Mouse (Mus musculus): Measurements from ENCODE around the gene Slc44a2.

DNA sequence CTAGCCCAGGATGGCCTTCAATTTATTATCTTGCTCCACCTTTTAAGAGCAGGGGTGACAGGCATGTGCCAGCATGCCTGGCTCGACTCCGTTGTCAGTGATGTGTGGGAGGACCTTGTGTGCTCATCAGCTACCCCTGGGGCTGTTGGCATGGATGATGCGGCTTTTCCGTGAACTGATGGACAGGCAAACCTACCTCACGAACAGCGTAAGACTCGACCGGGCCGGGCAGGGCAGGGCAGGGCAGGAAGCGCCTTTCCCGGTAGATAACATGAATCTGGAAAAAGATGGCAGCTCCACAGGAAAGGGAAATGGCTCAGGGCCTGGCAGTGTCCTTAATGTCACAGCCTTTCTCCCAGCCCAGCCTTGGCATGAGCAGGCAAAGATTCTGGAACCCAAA is 3.8 kb downstream of the Slc44a2 start:
- TF ChIP-seq POLR2A (IDR thresholded peaks at IDR 0.05; ENCODE audit: low read depth, low read length) (no peak), CTCF (IDR thresholded peaks at IDR 0.05; ENCODE audit: borderline replicate concordance, insufficient read depth, low read length) (no peak)

Measured in embryonic fibroblast, embryonic 13.5 days (primary cell).